Comparison of ENCODE assay signal across 12 mouse cellular contexts in genomic region chr13:32495063-32495462, GRCm38 (mm10).
A peak's percentile ranks its signal among the peaks of the same experiment; 100 is the strongest.
DNase-seq lines count a peak whose midpoint lies in the region; TF ChIP-seq lines count a peak whose summit lies in the region.
"Had no signal": no experiment of that assay in that cellular context is flagged by ENCODE, and none has a peak within 500 bp of the region (broad histone marks: within the 10 kb centered on the region; RNA-seq: fewer than 3 reads in every experiment).

No protein-coding gene starts in this region.

- no peaks in the 10 kb centered on the region for H3K27me3 ChIP-seq in heart, adult 2 months (ENCODE audit: control insufficient read depth, insufficient read depth, low read length)
- H3K27me3 ChIP-seq: heart, embryonic 15.5 days; liver, embryonic 12.5 days; midbrain, embryonic 12.5 days had no signal

- TF ChIP-seq POLR2A in heart, adult 2 months (IDR thresholded peaks at IDR 0.05; ENCODE audit: insufficient read depth, low read depth, low read length), result no peak

- intact Hi-C loops in heart, adult 2 months (cut with DNase I), result loop anchor here (5.0 to 10.0 kb wide), 2 partner anchors 167 to 280 kb away; no protein-coding TSS in a partner anchor

- no peaks in the 10 kb centered on the region for H3K36me3 ChIP-seq in heart, adult 2 months (ENCODE audit: control insufficient read depth, insufficient read depth, low read length)
- H3K36me3 ChIP-seq: heart, embryonic 15.5 days; liver, embryonic 12.5 days; midbrain, embryonic 12.5 days had no signal

- DNase-seq in adrenal gland, postnatal 10 days, result peak; percentile 15
- no peak for DNase-seq in adrenal gland, postnatal 14 days
- DNase-seq in ovary, adult 18-20 months (ENCODE audit: low spot score), result peak; percentile 35
- no peak for DNase-seq in ovary, postnatal 10 days (ENCODE audit: low spot score)
- DNase-seq in kidney, adult 8-10 months, result peak; percentile 48 to 53
- DNase-seq in skeletal muscle tissue, adult 2 months (ENCODE audit: low read depth, low spot score), result peak; percentile 44
- DNase-seq in heart, adult 2 months, result no peak
- no peak for DNase-seq in layer of hippocampus, adult 11-12 months (ENCODE audit: low spot score)
- DNase-seq: B cell, adult 2 months had no signal

- H3K4me1 ChIP-seq in heart, adult 2 months (ENCODE audit: control insufficient read depth, insufficient read depth, low read length), result peaks cover 1% of the 10 kb centered on the region; the same call in 1 of the 2 replicates
- H3K4me1 ChIP-seq: liver, embryonic 12.5 days; midbrain, embryonic 12.5 days had no signal

- H3K9ac ChIP-seq in heart, adult 2 months (ENCODE audit: low read depth, low read length), result no peak overlapping the region
- H3K9ac ChIP-seq: heart, embryonic 15.5 days; liver, embryonic 12.5 days; midbrain, embryonic 12.5 days had no signal

- no peak overlapping the region for H3K27ac ChIP-seq in heart, adult 2 months
- H3K27ac ChIP-seq: heart, embryonic 15.5 days; liver, embryonic 12.5 days; midbrain, embryonic 12.5 days had no signal

- WGBS in heart, adult 2 months, result 58% methylated on average over 6 of the region's 6 CpGs

- H3K4me3 ChIP-seq in heart, adult 2 months, result no peak overlapping the region
- H3K4me3 ChIP-seq: heart, embryonic 15.5 days; liver, embryonic 12.5 days; midbrain, embryonic 12.5 days had no signal

- no peak for TF ChIP-seq CTCF in heart, adult 2 months (IDR thresholded peaks at IDR 0.05)

- no peak for TF ChIP-seq EP300 in heart, adult 2 months (IDR thresholded peaks at IDR 0.05; ENCODE audit: insufficient read depth, low read depth, low read length)

- no peaks in the 10 kb centered on the region for H3K79me2 ChIP-seq in heart, adult 2 months (replicated peaks; ENCODE audit: control insufficient read depth, insufficient read depth, low read length)

Comparison
In these comparisons a context has a peak if more than half of its experiments do, and no peak if none do; other contexts are left out.
1. DNase-seq: peak in adrenal gland, postnatal 10 days (single experiment), ovary, adult 18-20 months (single experiment), kidney, adult 8-10 months (2 of 2) and skeletal muscle tissue, adult 2 months (single experiment); none in adrenal gland, postnatal 14 days (single experiment), ovary, postnatal 10 days (single experiment), heart, adult 2 months (0 of 2) and layer of hippocampus, adult 11-12 months (single experiment).